Mouse (Mus musculus) gastrocnemius, adult 18-20 months (tissue): ENCODE measurements at regions not wholly inside any gene's neighbourhood (a gene's known extent, or its start where the extent isn't known, plus 50 kb on each side); places are given as distances from the start of the nearest gene placed in this dataset.
"Not testable (repeated sequence)": the region's sequence is repeated elsewhere in the genome, so short reads cannot be mapped to it uniquely, and the experiment has no call there.

Source experiments
- DNase-seq: peaks from one replicate; pipeline ENCODE4 v3.0.0; 2021; ENCODE audit warnings: low spot score

- not testable (repeated sequence) for DNase-seq
Measured at GRCm38 (mm10) chr6:18566934-18567333, 52.3 kb upstream of the Cttnbp2 start.

GRCm38 (mm10) chr6:18569221-18569620, 54.6 kb upstream of the Cttnbp2 start:
- no peak for DNase-seq

GRCm38 (mm10) chr6:18578501-18578900, 63.9 kb upstream of the Cttnbp2 start:
- no peak for DNase-seq

- DNase-seq, result no peak
Measured at GRCm38 (mm10) chr6:18589436-18589835, 74.8 kb upstream of the Cttnbp2 start.

GRCm38 (mm10) chr6:18596680-18597079, 82.0 kb upstream of the Cttnbp2 start:
- DNase-seq, result no peak

- no peak for DNase-seq
Measured at GRCm38 (mm10) chr6:18599626-18600025, 85.0 kb upstream of the Cttnbp2 start.

- DNase-seq, result no peak
Measured at GRCm38 (mm10) chr6:18601926-18602325, 87.3 kb upstream of the Cttnbp2 start.

GRCm38 (mm10) chr6:18621372-18622262, 107.0 kb upstream of the Cttnbp2 start:
- no peak for DNase-seq

GRCm38 (mm10) chr6:18628591-18628990, 113.9 kb upstream of the Cttnbp2 start:
- no peak for DNase-seq

- no peak for DNase-seq
Measured at GRCm38 (mm10) chr6:18633540-18634200, 119.0 kb upstream of the Cttnbp2 start.

GRCm38 (mm10) chr6:18639712-18640383, 125.2 kb upstream of the Cttnbp2 start:
- no peak for DNase-seq

- no peak for DNase-seq
Measured at GRCm38 (mm10) chr6:18648898-18649591, 134.4 kb upstream of the Cttnbp2 start.

- no peak for DNase-seq
Measured at GRCm38 (mm10) chr6:18651319-18651718, 136.7 kb upstream of the Cttnbp2 start.

- no peak for DNase-seq
Measured at GRCm38 (mm10) chr6:18652006-18652601, 137.5 kb upstream of the Cttnbp2 start.

- DNase-seq, result no peak
Measured at GRCm38 (mm10) chr6:18654275-18654674, 139.6 kb upstream of the Cttnbp2 start.

GRCm38 (mm10) chr6:18656202-18656601, 141.6 kb upstream of the Cttnbp2 start:
- DNase-seq, result no peak

GRCm38 (mm10) chr6:18656772-18657401, 142.2 kb upstream of the Cttnbp2 start:
- DNase-seq, result no peak

- DNase-seq, result no peak
Measured at GRCm38 (mm10) chr6:18664687-18665086, 150.0 kb upstream of the Cttnbp2 start.

GRCm38 (mm10) chr6:18665992-18666391, 151.3 kb upstream of the Cttnbp2 start:
- DNase-seq, result no peak

GRCm38 (mm10) chr6:18666543-18666942, 151.9 kb upstream of the Cttnbp2 start:
- DNase-seq, result no peak

GRCm38 (mm10) chr6:18670677-18671076, 156.0 kb upstream of the Cttnbp2 start:
- DNase-seq, result no peak
